Mouse (Mus musculus) E14TG2a.4 (cell line): Measurements from ENCODE around the gene Pyroxd1.

ENCODE experiments used
- H3K27me3 ChIP-seq: 2 replicates; pipeline ENCODE4 v1.6.1; 2014; ENCODE audit warnings: low read length, control low read depth; ENCODE audit not compliant: insufficient read depth
- H3K36me3 ChIP-seq: 2 replicates; pipeline ENCODE4 v1.6.1; 2014; ENCODE audit warnings: low read length, control low read depth; ENCODE audit not compliant: insufficient read depth
- H3K4me1 ChIP-seq: replicated peaks from 2 replicates; pipeline ENCODE4 v1.6.1; 2014; ENCODE audit warnings: low read depth, low read length, control low read depth
- H3K4me3 ChIP-seq: replicated peaks from 2 replicates; pipeline ENCODE4 v1.5.1; 2014; ENCODE audit warnings: mild to moderate bottlenecking, low read length
- H3K9me3 ChIP-seq: 2 replicates; pipeline ENCODE4 v1.6.1; 2014; ENCODE audit warnings: low read length, control low read depth
- CTCF ChIP-seq: conservative IDR thresholded peaks from 2 replicates; pipeline ENCODE4 v1.5.1; 2014; ENCODE audit warnings: low read length
- NANOG ChIP-seq: IDR thresholded peaks from 2 replicates; pipeline ENCODE4 v1.6.1; 2014; ENCODE audit warnings: borderline replicate concordance, low read length, mixed read lengths
- POU5F1 ChIP-seq: IDR thresholded peaks from 2 replicates; pipeline ENCODE4 v1.6.1; 2014; ENCODE audit warnings: low read length, borderline replicate concordance

Gene Pyroxd1

DNA sequence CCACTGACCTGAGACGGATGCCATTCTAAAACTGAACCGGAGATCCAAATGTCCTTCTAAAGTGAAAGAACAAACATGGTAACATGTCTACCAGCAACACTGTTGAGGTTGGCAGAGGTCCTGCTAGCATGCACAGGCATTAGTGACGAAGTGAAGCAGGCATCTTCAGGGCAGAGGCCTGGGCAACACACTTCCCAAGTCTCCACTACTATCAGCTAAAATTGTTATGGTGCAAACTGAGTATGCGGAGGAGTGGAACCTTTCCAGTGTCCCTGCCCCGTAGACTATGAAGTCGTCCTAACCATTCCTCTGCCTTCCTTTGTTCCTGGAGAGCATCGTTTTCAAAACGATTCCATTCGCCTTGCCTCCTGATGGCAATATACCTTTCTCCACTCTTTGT is 39.1 kb downstream of the Pyroxd1 start:
- Histone ChIP-seq H3K9me3 (no peaks in the 10 kb centered on the region), H3K36me3 (peaks cover 30% of the 10 kb centered on the region), H3K4me3 (no peak overlapping the region), H3K4me1 (peaks cover 25% of the 10 kb centered on the region), H3K27me3 (no peaks in the 10 kb centered on the region)
- no peak for TF ChIP-seq CTCF

DNA sequence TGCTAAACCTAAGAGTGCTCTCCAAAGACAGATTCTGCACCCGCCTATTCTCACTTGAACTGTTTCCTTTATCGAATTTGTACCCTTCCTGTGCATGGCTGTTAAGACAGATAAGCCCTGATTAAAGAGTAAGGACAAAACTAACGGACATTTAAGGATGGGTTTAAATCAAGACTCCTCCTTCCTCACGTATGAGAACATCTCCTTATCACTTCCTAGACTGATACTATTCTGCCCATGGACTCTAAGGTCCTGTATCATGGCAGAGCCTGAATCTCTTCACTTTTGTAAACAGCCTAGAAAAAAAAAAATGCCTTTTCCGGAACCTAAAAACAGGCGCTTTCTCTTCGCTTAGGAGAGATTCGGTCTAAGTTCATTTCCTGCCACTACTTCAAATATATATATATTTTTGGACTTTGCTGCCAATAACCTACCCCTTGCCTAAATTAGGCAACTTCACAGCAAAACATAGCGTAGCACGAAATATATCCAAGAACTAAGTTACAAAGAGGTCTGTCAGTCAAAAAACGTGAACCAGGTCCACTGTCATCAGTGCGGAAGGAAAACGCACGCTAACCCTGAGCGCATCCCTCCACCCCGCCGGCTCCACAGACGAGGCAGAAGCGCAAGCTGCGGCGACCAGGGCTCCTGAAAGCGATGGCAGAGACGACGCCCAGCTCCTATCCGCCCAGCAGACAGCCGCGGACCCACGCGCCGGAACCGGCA is 41.0 kb downstream of the Pyroxd1 start:
- no peaks in the 10 kb centered on the region for H3K9me3 ChIP-seq
- H3K36me3 ChIP-seq = peaks cover 38% of the 10 kb centered on the region
- no peaks in the 10 kb centered on the region for H3K27me3 ChIP-seq
- peak overlapping the region; percentile 95 for H3K4me3 ChIP-seq
- TF ChIP-seq NANOG (no peak), CTCF (no peak), POU5F1 (no peak)
- H3K4me1 ChIP-seq = peaks cover 42% of the 10 kb centered on the region

GRCm38 (mm10) chr6:142387011-142387754 is 41.7 kb downstream of the Pyroxd1 start, which contains the start of the genes Recql and Golt1b:
Gene Recql (minus strand): TSS chr6:142387087.
Gene Golt1b (plus strand): TSS chr6:142387221.
- H3K4me3 ChIP-seq = peak within 1 kb of the TSS; percentile 95
- peaks cover 48% of the 10 kb centered on the region for H3K4me1 ChIP-seq
- TF ChIP-seq NANOG (no peak), CTCF (no peak), POU5F1 (no peak)
- no peaks in the 10 kb centered on the region for H3K9me3 ChIP-seq
- H3K36me3 ChIP-seq = peaks cover 37% of the 10 kb centered on the region
- H3K27me3 ChIP-seq = no peaks in the 10 kb centered on the region

DNA sequence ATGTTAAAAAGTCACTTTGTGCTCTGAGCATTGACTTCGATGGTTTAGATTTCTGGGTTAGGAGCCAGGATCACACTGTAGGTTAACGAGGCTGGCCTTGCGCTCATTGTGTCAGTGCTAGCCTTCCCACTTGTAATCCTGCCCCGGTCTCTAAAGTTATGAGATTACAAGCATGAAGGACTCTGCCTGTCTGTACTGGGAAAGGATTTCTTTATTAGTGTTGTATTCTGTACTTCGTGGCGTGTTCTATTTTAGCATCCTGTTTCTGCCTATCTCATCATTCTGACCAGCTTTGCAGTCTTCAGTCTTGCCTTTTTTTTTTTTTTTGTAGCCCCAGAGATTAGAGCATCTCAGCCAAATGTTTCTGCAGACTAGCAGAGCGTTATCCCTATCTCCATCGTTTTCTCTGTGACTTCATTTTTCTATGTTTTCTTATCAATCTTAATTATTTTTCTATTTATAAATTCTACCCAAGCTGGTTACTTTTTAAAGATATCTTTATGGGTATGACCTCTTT is 42.4 kb downstream of the Pyroxd1 start:
- H3K27me3 ChIP-seq = no peaks in the 10 kb centered on the region
- TF ChIP-seq NANOG = no peak
- no peak for TF ChIP-seq CTCF
- peaks cover 48% of the 10 kb centered on the region for H3K4me1 ChIP-seq

GRCm38 (mm10) chr6:142389101-142389500 is 43.6 kb downstream of the Pyroxd1 start:
- TF ChIP-seq POU5F1 = no peak
- TF ChIP-seq CTCF = no peak
- no peak for TF ChIP-seq NANOG
- peaks cover 45% of the 10 kb centered on the region for H3K36me3 ChIP-seq
- H3K27me3 ChIP-seq = no peaks in the 10 kb centered on the region
- peaks cover 51% of the 10 kb centered on the region for H3K4me1 ChIP-seq
- H3K4me3 ChIP-seq = no peak overlapping the region
- H3K9me3 ChIP-seq = no peaks in the 10 kb centered on the region

More for the DNA sequence above, 42.4 kb downstream of the Pyroxd1 start:
- Histone ChIP-seq H3K9me3 (no peaks in the 10 kb centered on the region), H3K4me3 (peak overlapping the region; percentile 95), H3K36me3 (peaks cover 38% of the 10 kb centered on the region)

DNA sequence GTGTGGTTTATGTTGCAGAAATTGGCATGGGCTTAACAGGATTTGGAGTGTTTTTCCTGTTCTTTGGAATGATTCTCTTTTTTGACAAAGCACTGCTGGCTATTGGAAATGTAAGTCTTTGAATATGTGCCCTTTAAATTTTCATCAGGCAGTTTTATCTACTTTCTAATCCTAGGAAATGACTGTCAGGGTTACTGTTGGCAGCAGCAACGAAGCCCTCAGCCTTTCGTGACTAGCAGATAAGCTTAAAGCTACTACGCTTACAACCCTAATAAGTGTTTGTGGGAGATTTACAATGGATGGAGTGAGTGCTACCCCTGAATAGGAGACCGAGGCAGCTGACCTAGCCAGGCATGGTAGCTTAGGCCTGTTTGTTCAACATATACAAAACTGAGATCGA is 46.9 kb downstream of the Pyroxd1 start:
- Histone ChIP-seq H3K27me3 (no peaks in the 10 kb centered on the region), H3K4me3 (no peak overlapping the region), H3K9me3 (no peaks in the 10 kb centered on the region), H3K36me3 (peaks cover 66% of the 10 kb centered on the region), H3K4me1 (peaks cover 43% of the 10 kb centered on the region)
- TF ChIP-seq POU5F1 = no peak
- TF ChIP-seq CTCF = no peak
- TF ChIP-seq NANOG = no peak

DNA sequence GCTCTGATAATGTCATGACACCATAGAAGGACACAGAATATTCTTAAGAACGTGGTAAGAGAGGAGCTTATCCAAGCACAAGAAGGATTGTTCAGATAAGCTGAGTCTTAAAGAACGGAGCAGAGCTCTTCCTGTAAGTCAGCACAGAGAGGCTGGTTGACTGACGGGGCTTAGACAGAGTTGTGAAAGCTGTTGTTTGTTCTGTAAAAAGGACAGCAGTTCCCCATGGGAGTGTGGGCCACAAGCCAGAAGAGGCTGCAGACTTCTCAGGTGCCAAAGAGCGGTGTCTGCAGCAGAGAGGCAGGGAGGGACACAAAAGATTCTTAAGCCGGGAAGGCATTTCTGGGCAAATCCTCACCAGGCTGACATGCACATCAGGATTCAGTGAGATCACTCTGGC is 49.2 kb downstream of the Pyroxd1 start:
- TF ChIP-seq POU5F1 (no peak), CTCF (no peak), NANOG (no peak)
- H3K36me3 ChIP-seq = peaks cover 56% of the 10 kb centered on the region
- H3K4me3 ChIP-seq = no peak overlapping the region
- H3K4me1 ChIP-seq = peaks cover 25% of the 10 kb centered on the region
- H3K9me3 ChIP-seq = no peaks in the 10 kb centered on the region
- no peaks in the 10 kb centered on the region for H3K27me3 ChIP-seq

DNA sequence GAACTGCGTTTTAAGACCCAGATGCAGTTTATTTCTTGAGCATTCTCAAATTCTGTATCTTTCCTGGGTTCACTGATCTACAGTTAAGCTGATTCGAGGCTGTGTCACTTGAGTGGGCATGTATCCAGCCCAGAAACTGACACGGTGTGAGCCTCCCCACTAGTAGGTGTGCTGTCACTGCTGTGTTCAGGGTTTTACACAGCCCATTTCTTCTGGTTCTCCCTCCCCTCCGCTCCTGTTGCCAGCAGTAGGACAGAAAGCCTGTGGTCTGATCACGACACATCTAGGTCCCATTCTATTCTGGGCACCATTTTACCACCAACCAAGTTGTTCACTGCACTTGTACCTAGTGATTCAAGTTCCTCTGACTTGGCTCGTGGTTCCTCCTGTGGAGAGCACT is 50.3 kb downstream of the Pyroxd1 start:
- Histone ChIP-seq H3K27me3 (no peaks in the 10 kb centered on the region), H3K4me1 (peaks cover 16% of the 10 kb centered on the region), H3K36me3 (peaks cover 60% of the 10 kb centered on the region), H3K9me3 (no peaks in the 10 kb centered on the region), H3K4me3 (no peak overlapping the region)
- TF ChIP-seq POU5F1 = no peak
- TF ChIP-seq CTCF = no peak
- no peak for TF ChIP-seq NANOG

GRCm38 (mm10) chr6:142411140-142411539 is 65.7 kb downstream of the Pyroxd1 start:
- Histone ChIP-seq H3K4me1 (peaks cover 12% of the 10 kb centered on the region), H3K9me3 (no peaks in the 10 kb centered on the region), H3K27me3 (peaks cover 28% of the 10 kb centered on the region), H3K4me3 (no peak overlapping the region), H3K36me3 (no peaks in the 10 kb centered on the region)
- TF ChIP-seq CTCF (no peak), NANOG (no peak), POU5F1 (no peak)
